Mouse (Mus musculus) CH12.LX (cell line): Measurements from ENCODE around the gene Tepp. TPM values are rescaled to one million over a fixed set of nuclear protein-coding genes. Genes with fewer than 3 reads are reported as not detected.

Experiments used
- DNase-seq: peaks from one replicate; pipeline ENCODE4 v3.0.0-alpha.2; 2013; ENCODE audit errors: extremely low read depth
- H3K27ac ChIP-seq: 2 replicates; pipeline ENCODE4 v1.5.1; 2012; ENCODE audit warnings: low read depth, mild to moderate bottlenecking, control low read depth, moderate library complexity; ENCODE audit not compliant: insufficient read depth
- H3K27me3 ChIP-seq: replicated peaks from 2 replicates; pipeline ENCODE3; 2012; ENCODE audit warnings: inconsistent platforms
- H3K36me3 ChIP-seq, 2 experiments: replicated peaks in 1 of 2; 2 replicates each; pipeline versions ENCODE3 to v1.6.1; 2012; ENCODE audit warnings: inconsistent platforms in 1 of 2, low read length in 1 of 2, mild to moderate bottlenecking in 1 of 2, mixed read lengths in 1 of 2, moderate library complexity in 1 of 2; ENCODE audit not compliant: control insufficient read depth in 1 of 2, insufficient read depth in 1 of 2
- H3K4me1 ChIP-seq, 2 experiments: 2 replicates each; pipeline ENCODE4 v1.6.1; 2012; ENCODE audit warnings: inconsistent platforms in 1 of 2, moderate library complexity in 1 of 2; ENCODE audit not compliant: insufficient read depth in 2 of 2, control insufficient read depth in 1 of 2
- H3K4me2 ChIP-seq: 2 replicates; pipeline ENCODE4 v1.6.1; 2012; ENCODE audit warnings: low read depth, mild to moderate bottlenecking, control low read depth; ENCODE audit not compliant: poor library complexity, insufficient read depth, severe bottlenecking
- H3K4me3 ChIP-seq, 3 experiments: fragments of 150-350 bp in 1 of 3; sonication (generic) in 1 of 3; replicated peaks in 1 of 3; 2 replicates each; pipeline versions ENCODE3 to v1.5.1; 2011 to 2012; ENCODE audit warnings: low read depth in 2 of 3, low read length in 2 of 3, mild to moderate bottlenecking in 2 of 3, moderate library complexity in 2 of 3, control low read depth in 1 of 3, improper control_type of control experiment in 1 of 3, inconsistent platforms in 1 of 3, mixed read lengths in 1 of 3; ENCODE audit not compliant: poor library complexity in 1 of 3
- H3K79me2 ChIP-seq: replicated peaks from 2 replicates; pipeline ENCODE4 v1.6.1; 2012; ENCODE audit warnings: mild to moderate bottlenecking, moderate library complexity; ENCODE audit not compliant: control insufficient read depth, poor library complexity, insufficient read depth, severe bottlenecking; ENCODE audit errors: extremely low read depth
- H3K9ac ChIP-seq: 2 replicates; pipeline ENCODE4 v1.6.1; 2012; ENCODE audit warnings: low read depth, mild to moderate bottlenecking, control low read depth, moderate library complexity; ENCODE audit not compliant: insufficient read depth
- H3K9me3 ChIP-seq: replicated peaks from 2 replicates; pipeline ENCODE3; 2012; ENCODE audit warnings: low read length, inconsistent platforms, mixed read lengths
- BHLHE40 ChIP-seq: IDR thresholded peaks from 2 replicates; pipeline ENCODE4 v1.6.1; 2011; ENCODE audit warnings: mild to moderate bottlenecking, low read depth, low read length, improper control_type of control experiment
- CTCF ChIP-seq, 2 experiments: IDR thresholded peaks in 1 of 2; conservative IDR thresholded peaks in 1 of 2; 2 replicates each; pipeline ENCODE4 v1.5.1; 2011 to 2012; ENCODE audit warnings: low read depth in 2 of 2, low read length in 2 of 2, improper control_type of control experiment in 1 of 2, inconsistent platforms in 1 of 2, mild to moderate bottlenecking in 1 of 2, moderate library complexity in 1 of 2
- E2F4 ChIP-seq: IDR thresholded peaks from 2 replicates; pipeline ENCODE4 v1.6.1; 2011; ENCODE audit warnings: low read depth, low read length, improper control_type of control experiment; ENCODE audit not compliant: insufficient replicate concordance
- IRF4 ChIP-seq: IDR thresholded peaks from 2 replicates; pipeline ENCODE4 v1.6.1; 2014; ENCODE audit warnings: low read depth, mild to moderate bottlenecking, inconsistent platforms, low read length, improper control_type of control experiment
- JUND ChIP-seq: conservative IDR thresholded peaks from 2 replicates; pipeline ENCODE4 v1.6.1; 2011; ENCODE audit warnings: low read depth, low read length, improper control_type of control experiment
- KAT2A ChIP-seq: IDR thresholded peaks from 2 replicates; pipeline ENCODE4 v1.6.1; 2012; ENCODE audit warnings: low read length, improper control_type of control experiment, inconsistent platforms; ENCODE audit not compliant: insufficient replicate concordance
- MAZ ChIP-seq: IDR thresholded peaks from 2 replicates; pipeline ENCODE4 v1.6.1; 2012; ENCODE audit warnings: low read depth, mild to moderate bottlenecking, inconsistent platforms, low read length, improper control_type of control experiment, moderate library complexity
- MXI1 ChIP-seq: IDR thresholded peaks from 2 replicates; pipeline ENCODE4 v1.6.1; 2011; ENCODE audit warnings: mild to moderate bottlenecking, low read depth, low read length, improper control_type of control experiment
- MYC ChIP-seq: IDR thresholded peaks from 2 replicates; pipeline ENCODE4 v1.6.1; 2011; ENCODE audit warnings: low read depth, mild to moderate bottlenecking, improper control_type of control experiment, low read length
- NELFE ChIP-seq: IDR thresholded peaks from 2 replicates; pipeline ENCODE4 v1.6.1; 2011; ENCODE audit warnings: low read depth, low read length, improper control_type of control experiment
- PAX5 ChIP-seq: IDR thresholded peaks from 2 replicates; pipeline ENCODE4 v1.6.1; 2012; ENCODE audit warnings: low read length, inconsistent platforms, mixed read lengths
- POLR2A ChIP-seq: IDR thresholded peaks from 2 replicates; pipeline ENCODE4 v1.6.1; 2011; ENCODE audit warnings: low read depth, mild to moderate bottlenecking, improper control_type of control experiment, low read length
- RAD21 ChIP-seq: IDR thresholded peaks from 2 replicates; pipeline ENCODE4 v1.6.1; 2011; ENCODE audit warnings: low read depth, mild to moderate bottlenecking, low read length, improper control_type of control experiment, moderate library complexity
- RCOR1 ChIP-seq: conservative IDR thresholded peaks from 2 replicates; pipeline ENCODE4 v1.6.1; 2012; ENCODE audit warnings: low read depth, mild to moderate bottlenecking, inconsistent platforms, low read length, improper control_type of control experiment
- SMC3 ChIP-seq: IDR thresholded peaks from 2 replicates; pipeline ENCODE4 v1.6.1; 2011; ENCODE audit warnings: low read depth, low read length, improper control_type of control experiment
- TBP ChIP-seq: conservative IDR thresholded peaks from 2 replicates; pipeline ENCODE4 v1.6.1; 2011; ENCODE audit warnings: low read depth, low read length, improper control_type of control experiment
- TCF12 ChIP-seq: IDR thresholded peaks from 2 replicates; pipeline ENCODE4 v1.6.1; 2014; ENCODE audit warnings: low read depth, mild to moderate bottlenecking, inconsistent platforms, low read length, improper control_type of control experiment
- UBTF ChIP-seq: IDR thresholded peaks from 2 replicates; pipeline ENCODE4 v1.6.1; 2012; ENCODE audit warnings: low read depth, mild to moderate bottlenecking, inconsistent platforms, low read length, improper control_type of control experiment, moderate library complexity
- ZKSCAN1 ChIP-seq: IDR thresholded peaks from 2 replicates; pipeline ENCODE4 v1.6.1; 2012; ENCODE audit warnings: low read depth, inconsistent platforms, low read length, improper control_type of control experiment, borderline replicate concordance
- ZMIZ1 ChIP-seq: IDR thresholded peaks from 2 replicates; pipeline ENCODE4 v1.6.1; 2012; ENCODE audit warnings: low read depth, mild to moderate bottlenecking, inconsistent platforms, low read length, improper control_type of control experiment
- dilution Hi-C: fragments of 300-500 bp; cut with MboI; formaldehyde crosslinking; loops from 2 replicates; pipeline ENCODE4 v1.14.3; 2020; ENCODE audit warnings: low sequenced_read_pairs; ENCODE audit not compliant: extremely low pct_unique_long_range_greater_than_20kb, extremely low pct_ligation_motif_present
- in situ Hi-C: fragments of 300-500 bp; cut with MboI; formaldehyde crosslinking; loops from 3 replicates; pipeline ENCODE4 v1.14.3; 2019; ENCODE audit warnings: low sequenced_read_pairs, low pct_ligation_motif_present, low pct_unique_long_range_greater_than_20kb, mixed read lengths
- polyA plus RNA-seq: library from polyadenylated mRNA; unstranded; fragments of >175 nt; gene quantifications from 2 replicates; pipeline ENCODE4 v1.2.1, GENCODE M21; 2012; ENCODE audit warnings: low read depth; ENCODE audit not compliant: insufficient read length
- total RNA-seq, 2 experiments: library from RNA; depleted of rRNA; stranded (reverse); fragments of 300-350 nt in 1 of 2; fragments of >200 nt in 1 of 2; gene quantifications; 2 replicates each; pipeline ENCODE4 v1.2.3; 2012 to 2014

Tepp gene
- total and polyA plus RNA-seq, 3 experiments = not detected

DNA sequence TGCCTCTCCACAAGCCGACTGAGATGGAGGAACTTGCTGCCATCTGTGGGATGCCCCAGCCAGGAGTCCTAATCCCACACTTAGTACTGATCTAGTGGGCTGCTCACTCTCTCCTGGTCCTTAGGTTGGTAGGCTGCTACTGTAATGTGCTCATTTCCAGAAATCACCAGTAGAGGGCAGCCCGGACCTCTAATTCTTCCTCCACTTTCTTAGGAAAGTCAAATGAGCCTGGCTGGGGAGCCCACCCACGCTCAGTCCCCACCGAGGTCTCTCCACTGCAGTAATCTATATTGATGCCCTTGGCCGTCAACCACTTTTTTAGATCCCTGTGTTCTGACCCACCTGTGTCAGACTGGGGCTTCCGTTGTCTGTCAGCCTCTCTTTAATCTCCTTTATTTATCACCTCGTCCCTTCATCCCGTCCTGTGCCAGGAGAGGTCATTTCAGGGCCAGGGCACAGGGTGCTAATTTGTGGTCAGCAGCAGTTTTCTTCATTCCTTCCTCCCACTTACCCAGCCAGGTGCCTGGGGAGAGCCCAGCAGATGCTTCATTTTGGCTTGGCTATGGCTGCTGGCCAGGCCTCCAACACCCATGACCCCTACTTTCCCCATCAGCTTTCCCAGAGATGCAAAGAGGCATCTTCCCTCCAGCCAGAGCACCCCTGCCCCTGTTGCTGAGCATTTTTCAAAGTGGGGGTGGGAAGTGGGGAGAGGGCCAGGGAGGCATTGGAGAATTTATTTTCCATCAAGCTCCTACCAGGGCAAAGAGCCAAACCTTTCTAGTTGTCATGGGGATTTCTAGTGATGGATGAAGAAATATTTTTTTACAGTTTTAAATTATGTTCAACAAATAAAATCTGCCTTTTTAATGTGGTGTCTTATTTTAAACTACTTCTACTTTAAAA, 36.5 kb downstream of the Tepp start:
- Histone ChIP-seq H3K4me1 (peaks cover 0 to 11% of the 10 kb centered on the region in 2 experiments; a peak in 2 of 4 replicates), H3K4me3 (no peak overlapping the region), H3K36me3 (peaks cover 3 to 50% of the 10 kb centered on the region in 2 experiments), H3K27me3 (no peaks in the 10 kb centered on the region), H3K79me2 (no peaks in the 10 kb centered on the region), H3K9me3 (peaks cover under 1% of the 10 kb centered on the region), H3K27ac (no peak overlapping the region), H3K4me2 (no peak overlapping the region), H3K9ac (no peak overlapping the region)
- in situ Hi-C loops = no loop called here
- dilution Hi-C loops = no loop called here
- DNase-seq = peak; percentile 69
- TF ChIP-seq PAX5 = no peak
- TF ChIP-seq CTCF (conservative IDR thresholded peaks at IDR 0.05 in 1 of 2, IDR thresholded peaks at IDR 0.05 in 1 of 2; ENCODE audit: low read depth in 2 of 2, low read length in 2 of 2) = peak; percentile 39 to 79; a peak in 3 of 4 replicates
- TF ChIP-seq IRF4 = no peak
- no peak for TF ChIP-seq KAT2A
- no peak for TF ChIP-seq RCOR1
- no peak for TF ChIP-seq JUND
- TF ChIP-seq POLR2A = no peak
- no peak for TF ChIP-seq E2F4
- TF ChIP-seq RAD21 = peak; percentile 78
- no peak for TF ChIP-seq BHLHE40
- no peak for TF ChIP-seq UBTF
- TF ChIP-seq MAZ = no peak
- no peak for TF ChIP-seq ZMIZ1
- no peak for TF ChIP-seq NELFE
- TF ChIP-seq MXI1 = no peak
- no peak for TF ChIP-seq TBP
- peak; percentile 64 for TF ChIP-seq SMC3
- no peak for TF ChIP-seq TCF12
- TF ChIP-seq MYC = no peak

DNA sequence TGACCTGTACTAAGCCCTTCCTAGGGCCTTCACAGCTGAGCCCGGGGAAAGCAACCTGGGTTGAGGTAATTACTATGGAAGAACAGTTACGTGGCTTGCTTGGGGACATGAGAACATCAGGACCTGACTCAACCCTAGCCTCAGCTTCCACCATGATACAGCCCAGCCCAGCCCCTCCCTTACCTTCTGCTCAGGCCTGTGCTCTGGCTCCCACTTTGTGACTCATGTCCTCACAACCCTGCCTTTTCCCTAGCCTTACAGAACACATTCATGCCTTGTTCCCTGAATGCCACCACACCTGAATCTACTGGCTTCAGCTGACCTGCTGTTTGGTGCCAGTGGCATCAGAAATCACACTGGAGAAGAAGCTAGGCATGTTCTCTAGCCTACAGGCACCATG, 38.0 kb downstream of the Tepp start:
- dilution Hi-C loops (no loop called here), in situ Hi-C loops (no loop called here)

More for the DNA sequence above, 38.0 kb downstream of the Tepp start:
- H3K9me3 ChIP-seq = peaks cover 8% of the 10 kb centered on the region
- no peak overlapping the region for H3K9ac ChIP-seq
- no peak for DNase-seq
- no peak overlapping the region for H3K4me2 ChIP-seq
- TF ChIP-seq ZKSCAN1 = no peak
- no peak for TF ChIP-seq CTCF (conservative IDR thresholded peaks at IDR 0.05 in 1 of 2, IDR thresholded peaks at IDR 0.05 in 1 of 2; ENCODE audit: low read depth in 2 of 2, low read length in 2 of 2)
- peaks cover 3 to 40% of the 10 kb centered on the region in 2 experiments for H3K36me3 ChIP-seq
- H3K27me3 ChIP-seq = no peaks in the 10 kb centered on the region
- H3K4me3 ChIP-seq = no peak overlapping the region
- H3K79me2 ChIP-seq = no peaks in the 10 kb centered on the region
- peaks cover 0 to 11% of the 10 kb centered on the region in 2 experiments; a peak in 2 of 4 replicates for H3K4me1 ChIP-seq
- no peak overlapping the region for H3K27ac ChIP-seq
